Mouse (Mus musculus): ENCODE measurements around the gene Nid1. TPM values are rescaled to one million over a fixed set of nuclear protein-coding genes. Genes with fewer than 3 reads are reported as not detected.
"Not testable (repeated sequence)": the region's sequence is repeated elsewhere in the genome, so short reads cannot be mapped to it uniquely, and the experiment has no call there.

The Nid1 gene
- total RNA-seq, 4 experiments from 2014 or later: 37.4 to 71.1 (median 51.9) TPM

- DNase-seq: not testable (repeated sequence)
Observed at GRCm38 (mm10) chr13:13454249-13454648, 16.9 kb downstream of the Nid1 start.

- DNase-seq: not testable (repeated sequence)
Observed at GRCm38 (mm10) chr13:13455632-13456492, 18.5 kb downstream of the Nid1 start.

- no peak for DNase-seq
Observed at GRCm38 (mm10) chr13:13458138-13458737, 20.9 kb downstream of the Nid1 start.

GRCm38 (mm10) chr13:13460521-13461138 is 23.3 kb downstream of the Nid1 start:
- no peak for DNase-seq

GRCm38 (mm10) chr13:13461446-13462192 is 24.3 kb downstream of the Nid1 start:
- no peak for DNase-seq

- DNase-seq: no peak
Observed at GRCm38 (mm10) chr13:13463949-13464348, 26.6 kb downstream of the Nid1 start.

GRCm38 (mm10) chr13:13467249-13467648 is 29.9 kb downstream of the Nid1 start:
- not testable (repeated sequence) for DNase-seq

GRCm38 (mm10) chr13:13468513-13468912 is 31.2 kb downstream of the Nid1 start:
- no peak for DNase-seq

GRCm38 (mm10) chr13:13471334-13471757 is 34.0 kb downstream of the Nid1 start:
- no peak for DNase-seq

GRCm38 (mm10) chr13:13474464-13474863 is 37.1 kb downstream of the Nid1 start:
- not testable (repeated sequence) for DNase-seq

- no peak for DNase-seq
Observed at GRCm38 (mm10) chr13:13474991-13475390, 37.6 kb downstream of the Nid1 start.

GRCm38 (mm10) chr13:13476568-13476967 is 39.2 kb downstream of the Nid1 start:
- DNase-seq: no peak

- DNase-seq: no peak
Observed at GRCm38 (mm10) chr13:13477046-13477445, 39.7 kb downstream of the Nid1 start.

- no peak for DNase-seq
Observed at GRCm38 (mm10) chr13:13479986-13480385, 42.6 kb downstream of the Nid1 start.

GRCm38 (mm10) chr13:13481033-13481432 is 43.7 kb downstream of the Nid1 start:
- DNase-seq: no peak

- DNase-seq: no peak
Observed at GRCm38 (mm10) chr13:13481875-13482674, 44.7 kb downstream of the Nid1 start.

GRCm38 (mm10) chr13:13484351-13484751 is 47.0 kb downstream of the Nid1 start:
- no peak for DNase-seq

GRCm38 (mm10) chr13:13484883-13485282 is 47.5 kb downstream of the Nid1 start:
- no peak for DNase-seq

- DNase-seq: no peak
Observed at GRCm38 (mm10) chr13:13485682-13486081, 48.3 kb downstream of the Nid1 start.

GRCm38 (mm10) chr13:13487851-13488250 is 50.5 kb downstream of the Nid1 start:
- DNase-seq: no peak

GRCm38 (mm10) chr13:13489861-13490260 is 52.5 kb downstream of the Nid1 start:
- DNase-seq: no peak

GRCm38 (mm10) chr13:13492151-13492550 is 54.8 kb downstream of the Nid1 start:
- no peak for DNase-seq
